Mouse (Mus musculus) myocyte (in vitro differentiated cells): ENCODE results near the gene Eomes. TPM values are rescaled to one million over a fixed set of nuclear protein-coding genes. Genes with fewer than 3 reads are reported as not detected.
A peak's percentile ranks its signal among the peaks of the same experiment; 100 is the strongest.

Experiments
- H3K27me3 ChIP-seq: one replicate; pipeline ENCODE4 v1.6.1; 2011; ENCODE audit not compliant: control insufficient read depth, insufficient read depth, insufficient read length
- H3K36me3 ChIP-seq: one replicate; pipeline ENCODE4 v1.6.1; 2011; ENCODE audit not compliant: control insufficient read depth, insufficient read depth
- H3K4me2 ChIP-seq: one replicate; pipeline ENCODE4 v1.6.1; 2011; ENCODE audit warnings: low read depth, control low read depth
- H3K4me3 ChIP-seq: one replicate; pipeline ENCODE4 v1.5.1; 2011; ENCODE audit warnings: mild to moderate bottlenecking, control low read depth, moderate library complexity
- H3K79me2 ChIP-seq: one replicate; pipeline ENCODE4 v1.6.1; 2011; ENCODE audit not compliant: control insufficient read depth, insufficient read depth
- H3ac ChIP-seq: one replicate; pipeline ENCODE4 v1.6.1; 2011; ENCODE audit not compliant: control insufficient read depth, insufficient read length
- CEBPB ChIP-seq: IDR thresholded peaks from 2 replicates; pipeline ENCODE4 v1.6.1; 2011; ENCODE audit warnings: mild to moderate bottlenecking, moderate library complexity; ENCODE audit not compliant: poor library complexity, insufficient read depth, severe bottlenecking
- E2F4 ChIP-seq: IDR thresholded peaks from one replicate; pipeline ENCODE4 v1.6.1; 2011; ENCODE audit warnings: mild to moderate bottlenecking, control low read depth, moderate library complexity; ENCODE audit not compliant: insufficient read depth
- MAX ChIP-seq: IDR thresholded peaks from one replicate; pipeline ENCODE4 v1.6.1; 2011; ENCODE audit warnings: low read depth, mild to moderate bottlenecking, control low read depth
- MYOD1 ChIP-seq, 3 experiments: IDR thresholded peaks; one replicate each; pipeline ENCODE4 v1.6.1; 2011; ENCODE audit warnings: control low read depth in 2 of 3, low read depth in 2 of 3, mild to moderate bottlenecking in 2 of 3, moderate library complexity in 1 of 3; ENCODE audit not compliant: insufficient read length in 2 of 3, control insufficient read depth in 1 of 3
- MYOG ChIP-seq, 3 experiments: IDR thresholded peaks; one replicate each; pipeline ENCODE4 v1.6.1; 2011; ENCODE audit warnings: control low read depth in 2 of 3, low read depth in 2 of 3, mild to moderate bottlenecking in 2 of 3; ENCODE audit not compliant: insufficient read length in 2 of 3, control insufficient read depth in 1 of 3, insufficient read depth in 1 of 3
- POLR2A ChIP-seq: IDR thresholded peaks from one replicate; pipeline ENCODE4 v1.6.1; 2011; ENCODE audit warnings: low read depth, mild to moderate bottlenecking, control low read depth, moderate library complexity; ENCODE audit not compliant: insufficient read length
- POLR2AphosphoS2 ChIP-seq: IDR thresholded peaks from one replicate; pipeline ENCODE4 v1.6.1; 2011; ENCODE audit warnings: low read depth, control low read depth; ENCODE audit not compliant: insufficient read length
- REST ChIP-seq: IDR thresholded peaks from one replicate; pipeline ENCODE4 v1.6.1; 2011; ENCODE audit warnings: mild to moderate bottlenecking, control low read depth, moderate library complexity; ENCODE audit not compliant: insufficient read depth, insufficient read length
- SRF ChIP-seq: IDR thresholded peaks from one replicate; pipeline ENCODE4 v1.6.1; 2011; ENCODE audit warnings: low read depth; ENCODE audit not compliant: control insufficient read depth, insufficient read length
- TCF12 ChIP-seq: IDR thresholded peaks from one replicate; pipeline ENCODE4 v1.6.1; 2011; ENCODE audit warnings: mild to moderate bottlenecking, control low read depth; ENCODE audit not compliant: poor library complexity, insufficient read depth, severe bottlenecking
- TCF3 ChIP-seq: IDR thresholded peaks from one replicate; pipeline ENCODE4 v1.6.1; 2011; ENCODE audit warnings: low read depth, control low read depth; ENCODE audit not compliant: insufficient read length
- USF1 ChIP-seq: IDR thresholded peaks from one replicate; pipeline ENCODE4 v1.6.1; 2011; ENCODE audit warnings: low read depth, mild to moderate bottlenecking, control low read depth, moderate library complexity
- polyA plus RNA-seq: library from polyadenylated mRNA; unstranded; fragments of >200 nt; fragmentation: generic; extraction: Trizol; gene quantifications from one replicate; pipeline ENCODE4 v1.2.1, GENCODE M21; 2012; ENCODE audit warnings: missing spikeins

Eomes gene
- polyA plus RNA-seq, 1 experiment = 0.04 TPM

DNA sequence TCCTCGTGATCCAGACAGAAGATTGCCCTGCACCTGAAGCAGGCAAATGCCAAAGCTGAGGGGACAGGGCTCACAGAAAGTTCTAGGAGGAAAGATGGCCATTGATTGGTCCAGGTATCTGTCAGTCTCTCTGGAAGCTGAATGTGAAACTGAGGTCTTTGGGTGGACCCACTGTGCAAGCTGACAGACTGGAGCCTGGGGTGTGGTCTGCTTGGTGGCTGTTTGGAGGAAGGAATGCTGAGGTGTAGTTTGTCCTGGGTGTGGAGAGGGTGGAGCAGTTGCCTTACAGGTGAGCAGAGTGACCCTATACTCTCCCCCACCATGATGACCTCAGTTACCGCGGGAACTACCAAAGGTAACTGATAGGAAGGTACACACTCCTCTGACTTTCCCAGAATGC lies 18.9 kb downstream of the Eomes start:
- H3K79me2 ChIP-seq = no peaks in the 10 kb centered on the region
- no peak overlapping the region for H3K4me2 ChIP-seq
- TF ChIP-seq MYOG (IDR thresholded peaks at IDR 0.05; ENCODE audit: control insufficient read depth in 1 of 3, insufficient read depth in 1 of 3, insufficient read length in 2 of 3, low read depth in 2 of 3) (no peak), MYOD1 (IDR thresholded peaks at IDR 0.05; ENCODE audit: control insufficient read depth in 1 of 3, insufficient read length in 2 of 3, low read depth in 2 of 3) (no peak), REST (no peak), TCF12 (no peak), POLR2A (no peak), SRF (no peak), POLR2AphosphoS2 (no peak), TCF3 (no peak), E2F4 (no peak), CEBPB (no peak)
- no peak overlapping the region for H3ac ChIP-seq
- H3K27me3 ChIP-seq = no peaks in the 10 kb centered on the region
- no peaks in the 10 kb centered on the region for H3K36me3 ChIP-seq
- no peak overlapping the region for H3K4me3 ChIP-seq

DNA sequence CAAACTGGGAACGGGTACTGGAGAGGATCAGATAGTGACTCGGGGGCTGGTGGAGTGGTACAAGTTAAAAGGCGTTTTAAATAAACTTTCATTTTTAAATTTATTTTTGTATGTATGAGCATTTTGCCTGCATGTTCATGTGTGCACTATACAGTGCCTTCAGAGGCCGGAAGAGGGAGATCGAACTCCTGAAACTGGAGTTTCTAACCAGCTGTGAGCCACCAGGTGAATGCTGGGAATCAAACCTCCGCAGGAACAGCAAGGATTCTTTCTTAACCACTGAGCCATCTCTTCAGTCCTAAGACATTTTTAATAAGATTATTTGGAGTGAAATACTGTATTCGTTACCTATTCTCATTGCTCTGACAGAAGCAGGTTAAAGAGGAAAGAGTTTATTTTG lies 20.0 kb downstream of the Eomes start:
- TF ChIP-seq POLR2A (no peak), SRF (no peak), TCF12 (no peak), MYOD1 (IDR thresholded peaks at IDR 0.05; ENCODE audit: control insufficient read depth in 1 of 3, insufficient read length in 2 of 3, low read depth in 2 of 3) (no peak), MAX (no peak), POLR2AphosphoS2 (no peak), REST (no peak), TCF3 (no peak), MYOG (IDR thresholded peaks at IDR 0.05; ENCODE audit: control insufficient read depth in 1 of 3, insufficient read depth in 1 of 3, insufficient read length in 2 of 3, low read depth in 2 of 3) (no peak), USF1 (no peak), CEBPB (no peak)
- no peak overlapping the region for H3K4me3 ChIP-seq
- no peak overlapping the region for H3ac ChIP-seq
- H3K4me2 ChIP-seq = no peak overlapping the region
- no peaks in the 10 kb centered on the region for H3K27me3 ChIP-seq
- no peaks in the 10 kb centered on the region for H3K36me3 ChIP-seq
- no peaks in the 10 kb centered on the region for H3K79me2 ChIP-seq

DNA sequence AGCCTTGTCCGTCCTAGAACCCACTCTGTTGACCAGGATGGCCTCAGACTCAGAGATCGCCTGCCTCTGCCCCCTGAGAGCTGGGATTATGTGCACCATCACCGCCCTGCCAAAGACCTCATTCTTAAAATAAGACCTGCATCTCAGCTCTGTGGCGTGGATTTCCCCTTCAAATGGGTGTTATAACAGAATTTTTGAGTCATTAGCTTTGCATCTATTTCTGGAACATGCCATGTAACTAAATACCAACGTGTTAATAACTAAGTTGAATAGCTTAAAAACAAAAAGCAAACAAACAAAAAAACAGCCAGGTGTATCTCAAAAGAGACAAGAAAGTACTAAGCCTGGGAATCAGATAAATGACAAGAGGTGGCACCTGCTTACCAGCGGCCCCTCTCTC lies 23.0 kb downstream of the Eomes start:
- Histone ChIP-seq H3K27me3 (no peaks in the 10 kb centered on the region), H3ac (no peak overlapping the region), H3K36me3 (no peaks in the 10 kb centered on the region), H3K4me3 (no peak overlapping the region), H3K4me2 (no peak overlapping the region), H3K79me2 (no peaks in the 10 kb centered on the region)
- no peak for TF ChIP-seq E2F4
- TF ChIP-seq SRF = no peak
- TF ChIP-seq CEBPB = no peak
- TF ChIP-seq USF1 = no peak

DNA sequence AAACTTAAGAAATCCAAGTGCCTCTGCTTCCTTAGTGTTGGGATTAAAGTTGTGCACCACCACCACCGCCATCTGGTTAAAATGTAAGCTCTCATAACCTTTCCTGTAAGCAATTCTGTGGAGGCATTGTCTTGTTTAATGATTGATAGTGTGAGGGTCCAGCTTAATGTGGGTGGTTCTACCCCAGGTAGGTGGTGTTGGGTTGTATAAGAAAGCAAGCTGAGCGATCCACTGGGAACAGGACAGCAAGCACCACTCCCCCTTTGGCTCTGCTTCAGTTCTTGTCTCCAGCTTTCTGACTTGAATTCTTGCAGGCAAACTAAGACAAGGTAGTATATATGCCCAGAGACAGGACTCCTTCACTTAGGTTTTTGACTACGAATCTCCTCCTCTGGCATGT lies 26.6 kb downstream of the Eomes start:
- Histone ChIP-seq H3K79me2 (peaks cover 34% of the 10 kb centered on the region), H3K4me3 (no peak overlapping the region), H3K36me3 (no peaks in the 10 kb centered on the region), H3K4me2 (no peak overlapping the region), H3ac (no peak overlapping the region), H3K27me3 (no peaks in the 10 kb centered on the region)
- no peak for TF ChIP-seq MAX
- no peak for TF ChIP-seq REST
- no peak for TF ChIP-seq TCF12
- no peak for TF ChIP-seq MYOD1 (IDR thresholded peaks at IDR 0.05; ENCODE audit: control insufficient read depth in 1 of 3, insufficient read length in 2 of 3, low read depth in 2 of 3)
- no peak for TF ChIP-seq E2F4
- no peak for TF ChIP-seq CEBPB
- TF ChIP-seq USF1 = no peak
- no peak for TF ChIP-seq POLR2AphosphoS2
- no peak for TF ChIP-seq SRF
- TF ChIP-seq TCF3 = no peak
- TF ChIP-seq MYOG (IDR thresholded peaks at IDR 0.05; ENCODE audit: control insufficient read depth in 1 of 3, insufficient read depth in 1 of 3, insufficient read length in 2 of 3, low read depth in 2 of 3) = no peak
- no peak for TF ChIP-seq POLR2A

DNA sequence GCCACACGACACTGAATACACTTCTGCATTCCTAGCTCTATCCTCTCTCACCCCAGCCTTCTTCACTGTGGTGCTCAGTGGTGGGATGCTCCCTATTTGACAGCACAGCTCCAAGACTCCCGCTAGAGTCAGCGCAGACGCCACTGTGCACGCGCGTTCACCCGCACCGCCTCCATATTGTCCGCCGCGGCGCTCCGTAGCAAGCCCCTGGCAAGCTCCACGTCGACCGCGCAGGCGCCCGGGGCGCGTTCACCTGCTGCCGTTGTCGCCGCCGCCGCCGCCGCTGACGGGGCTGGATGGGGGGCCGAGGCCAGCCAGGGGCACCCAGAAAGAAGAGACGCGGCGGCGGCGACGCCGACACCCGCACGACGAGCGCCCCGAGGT lies 28.0 kb downstream of the Eomes start, which contains the start of gene Golga4:
TSS of gene Golga4 (plus strand) at position 248 of the 384 bp plus-strand sequence.
- Histone ChIP-seq H3K36me3 (no peaks in the 10 kb centered on the region), H3K79me2 (peaks cover 47% of the 10 kb centered on the region), H3K4me2 (peak within 1 kb of the TSS; percentile 71), H3K27me3 (no peaks in the 10 kb centered on the region), H3K4me3 (peak within 1 kb of the TSS; percentile 87), H3ac (peak within 1 kb of the TSS; percentile 89)
- TF ChIP-seq USF1 (no peak), MYOD1 (IDR thresholded peaks at IDR 0.05; ENCODE audit: control insufficient read depth in 1 of 3, insufficient read length in 2 of 3, low read depth in 2 of 3) (peak in 1 of 3 experiments; percentile 59), POLR2A (peak; percentile 70), SRF (no peak), TCF12 (no peak), POLR2AphosphoS2 (peak; percentile 17), MYOG (IDR thresholded peaks at IDR 0.05; ENCODE audit: control insufficient read depth in 1 of 3, insufficient read depth in 1 of 3, insufficient read length in 2 of 3, low read depth in 2 of 3) (peak in 1 of 3 experiments; percentile 27)
